Mouse (Mus musculus) kidney, postnatal 36 days (tissue): ENCODE measurements around the gene Gpr155.

Experiments used
- DNase-seq, 2 experiments: peaks; one replicate each; pipeline ENCODE4 v3.0.0; 2021 to 2022; ENCODE audit warnings: mixed read lengths in 2 of 2

The Gpr155 gene

GRCm38 (mm10) chr2:73386356-73387046, at the start of gene Gpr155:
Gene Gpr155 (minus strand): TSS chr2:73386572.
- DNase-seq, result peak; percentile 100

DNA sequence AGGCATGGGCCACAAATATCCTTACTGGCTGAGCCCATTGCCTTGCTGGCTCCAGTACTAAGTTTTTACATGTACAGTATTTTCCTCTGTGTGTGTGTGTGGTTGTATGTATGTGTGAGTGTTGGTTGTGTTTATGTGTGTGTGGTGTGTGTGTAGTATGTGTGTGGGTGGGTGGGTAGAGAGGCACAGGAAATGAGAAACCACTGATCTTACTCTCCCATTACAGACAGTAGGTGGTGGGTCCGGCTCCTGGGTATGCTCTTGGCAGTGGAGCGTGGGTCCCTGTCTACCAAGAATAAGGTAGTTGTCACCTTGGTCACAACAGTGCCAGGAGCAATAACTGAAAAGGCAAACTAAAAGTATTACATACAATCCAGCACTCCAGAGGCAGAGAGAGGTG, 49.5 kb upstream of the Gpr155 start:
- DNase-seq, result no peak

DNA sequence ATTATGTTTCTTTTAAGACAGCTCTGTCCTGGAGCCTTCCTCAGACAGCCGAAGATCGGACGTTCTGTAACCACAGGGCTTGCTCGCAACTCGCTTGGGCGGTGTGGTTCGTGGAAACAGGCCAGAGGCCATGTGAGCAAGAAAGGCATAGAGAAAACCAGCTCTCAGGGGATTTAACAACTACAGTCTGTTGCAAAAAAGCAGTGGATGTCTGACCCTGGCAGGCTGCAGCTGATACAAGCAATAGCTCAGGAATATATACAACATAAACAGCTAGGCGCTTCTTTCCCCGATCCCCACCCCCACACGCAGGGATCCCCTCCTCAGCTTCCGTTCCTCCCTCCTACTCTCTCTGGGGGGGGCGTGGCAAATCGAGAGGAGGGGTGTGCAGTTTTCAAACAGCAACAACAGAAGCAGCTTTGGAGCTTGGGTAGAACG, 45.6 kb upstream of the Gpr155 start:
- peak in 1 of 2 experiments; percentile 28 for DNase-seq

GRCm38 (mm10) chr2:73428803-73429468, 42.6 kb upstream of the Gpr155 start:
- no peak for DNase-seq

DNA sequence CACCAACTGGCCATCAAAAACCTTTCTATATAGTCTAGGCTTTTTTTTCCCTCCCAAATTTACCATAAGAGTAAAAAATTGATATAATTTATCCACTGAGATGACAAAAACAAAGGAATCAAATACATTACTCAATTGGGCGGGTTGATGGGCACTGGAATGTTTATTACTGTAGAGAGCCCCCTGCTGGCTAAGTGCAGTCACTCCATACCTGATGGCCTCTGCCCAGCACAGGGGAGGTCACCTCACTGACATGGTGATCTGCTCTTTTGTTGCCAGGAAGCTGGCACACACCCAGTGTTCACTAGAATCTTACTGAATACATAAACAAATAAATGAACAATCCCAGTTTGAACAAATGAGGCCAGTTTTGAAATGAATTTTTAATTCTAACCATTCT, 40.9 kb upstream of the Gpr155 start:
- peak; percentile 47 to 71 for DNase-seq

DNA sequence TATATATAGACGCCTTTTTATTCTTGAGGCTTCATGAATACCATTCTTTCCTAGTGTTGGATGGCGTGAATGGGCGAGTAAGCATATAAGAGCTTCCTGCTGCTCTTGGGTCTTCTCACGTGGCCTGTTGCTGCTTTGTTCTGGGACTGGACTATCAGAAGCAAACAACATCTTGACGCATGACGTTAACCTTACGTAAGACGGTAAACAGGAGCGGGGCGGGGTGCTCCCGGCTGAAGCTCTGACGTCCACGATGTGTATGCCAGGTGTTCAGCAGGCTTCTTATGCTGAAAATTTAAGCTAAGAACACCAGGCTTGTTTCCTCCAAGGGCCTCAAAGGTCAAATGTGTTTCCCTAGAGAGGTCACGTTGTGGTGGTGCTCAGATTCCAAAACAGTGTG, 39.5 kb upstream of the Gpr155 start:
- no peak for DNase-seq

DNA sequence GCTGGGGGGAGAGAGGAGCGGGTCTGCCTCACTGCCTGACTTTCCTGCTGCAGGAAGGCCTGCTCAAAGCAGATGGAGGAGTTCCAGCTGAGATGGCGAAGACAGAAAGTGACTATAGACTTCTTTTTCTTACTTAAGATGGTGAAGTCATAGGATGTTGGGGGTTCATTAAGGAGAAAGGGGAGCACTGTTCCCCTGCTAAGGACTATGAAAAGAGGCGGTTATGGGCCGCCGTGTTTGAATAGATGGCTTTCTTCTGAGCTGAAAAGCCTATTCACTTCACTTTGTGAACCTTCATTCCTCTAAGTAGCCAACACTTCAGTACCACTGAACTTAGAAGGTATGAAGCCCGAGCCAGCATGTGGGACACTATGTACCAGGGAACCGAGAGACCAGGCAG, 33.4 kb upstream of the Gpr155 start:
- DNase-seq, result no peak

- peak; percentile 16 to 69 for DNase-seq
Measured at GRCm38 (mm10) chr2:73419285-73419684, 32.9 kb upstream of the Gpr155 start.

DNA sequence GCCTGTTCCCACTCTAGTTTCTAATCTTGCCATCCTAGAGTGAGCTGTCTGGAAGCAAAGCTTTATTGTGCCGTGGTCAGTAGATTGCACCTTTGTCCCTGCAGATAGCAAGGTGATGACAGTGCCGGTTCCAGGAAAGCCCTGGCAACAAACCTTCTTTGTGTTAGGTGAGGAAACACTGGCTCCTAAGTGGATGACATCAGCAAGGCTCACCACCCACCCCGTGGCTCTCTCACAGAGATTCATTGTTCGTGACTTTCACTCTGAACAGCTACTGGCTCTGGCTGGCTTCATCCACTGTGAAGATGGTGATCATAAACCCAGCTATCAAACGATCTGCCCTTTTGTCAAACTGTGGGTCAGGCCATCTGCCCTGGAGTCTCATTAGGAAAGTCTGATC, 29.5 kb upstream of the Gpr155 start:
- no peak for DNase-seq

DNA sequence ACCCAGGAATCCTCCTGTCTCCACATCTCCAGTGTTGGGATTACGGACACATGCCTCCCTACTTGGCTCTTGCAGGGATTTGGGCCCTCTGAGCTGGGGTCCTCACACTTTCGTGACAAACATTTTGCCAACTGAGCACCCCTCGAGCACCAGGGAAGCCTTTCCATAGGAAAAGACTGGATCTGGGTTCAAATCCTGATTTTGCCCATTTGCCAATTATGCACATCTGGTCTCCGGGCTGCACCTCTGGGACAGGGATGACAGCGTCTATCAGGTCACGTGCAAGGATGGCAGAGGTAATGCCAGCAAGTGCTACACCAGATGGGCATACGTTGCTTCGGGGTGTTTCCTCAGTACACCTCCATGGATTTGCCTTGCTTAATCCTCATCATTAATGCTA, 23.7 kb upstream of the Gpr155 start:
- DNase-seq, result no peak

- DNase-seq, result no peak
Measured at GRCm38 (mm10) chr2:73407662-73408061, 21.3 kb upstream of the Gpr155 start.

GRCm38 (mm10) chr2:73406336-73406915, 20.1 kb upstream of the Gpr155 start:
- DNase-seq, result no peak

- no peak for DNase-seq
Measured at GRCm38 (mm10) chr2:73404980-73405379, 18.6 kb upstream of the Gpr155 start.

DNA sequence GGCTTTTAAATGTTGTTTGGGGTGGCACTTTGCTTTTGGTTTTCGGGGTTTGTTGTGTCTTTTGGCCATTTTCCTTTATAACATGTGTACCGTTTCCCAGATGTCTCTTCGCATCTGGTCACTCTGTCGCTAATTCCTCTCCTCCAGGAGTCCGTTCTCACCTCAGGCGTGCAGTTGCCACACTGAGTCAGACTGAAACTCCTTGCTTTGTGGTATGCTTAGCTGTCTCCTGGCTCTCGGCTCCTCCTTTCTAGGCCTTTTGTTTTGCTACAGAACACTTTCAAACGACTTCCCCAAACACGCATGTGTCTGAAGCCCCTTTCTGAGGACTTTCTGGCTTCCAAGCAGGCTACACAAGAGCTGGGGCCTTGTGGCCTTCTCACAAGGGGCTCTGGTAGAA, 18.1 kb upstream of the Gpr155 start:
- no peak for DNase-seq

DNA sequence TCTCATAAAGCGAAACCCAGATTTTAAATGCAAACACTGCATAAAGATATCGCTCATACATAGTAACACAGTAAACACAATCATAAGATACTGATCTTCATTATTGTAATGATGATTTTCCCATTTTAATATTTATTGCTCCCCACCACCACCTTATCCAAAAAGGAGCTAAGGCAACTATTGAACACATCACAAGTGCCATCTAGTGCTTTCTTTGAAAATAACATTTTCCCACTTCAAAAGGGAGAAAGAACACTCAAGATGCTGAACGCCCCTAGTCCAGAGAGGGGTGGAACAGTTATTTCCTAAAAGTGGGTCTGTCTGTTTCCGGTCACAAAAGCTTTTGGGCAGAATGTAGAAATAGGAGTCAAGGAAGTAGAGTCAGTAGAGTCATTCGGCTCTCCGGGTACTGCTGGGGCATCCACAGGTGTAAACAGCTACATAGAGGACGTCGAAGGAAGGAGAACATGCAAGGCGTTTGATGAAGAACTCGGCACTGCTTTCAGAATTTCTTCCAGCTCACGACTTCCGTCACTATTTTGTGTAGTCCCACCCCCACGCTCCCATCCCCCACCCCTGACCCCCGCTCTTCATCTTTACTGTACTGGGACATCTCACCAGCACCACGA, 17.1 kb upstream of the Gpr155 start:
- DNase-seq, result no peak

GRCm38 (mm10) chr2:73401689-73402088, 15.3 kb upstream of the Gpr155 start:
- DNase-seq, result no peak

DNA sequence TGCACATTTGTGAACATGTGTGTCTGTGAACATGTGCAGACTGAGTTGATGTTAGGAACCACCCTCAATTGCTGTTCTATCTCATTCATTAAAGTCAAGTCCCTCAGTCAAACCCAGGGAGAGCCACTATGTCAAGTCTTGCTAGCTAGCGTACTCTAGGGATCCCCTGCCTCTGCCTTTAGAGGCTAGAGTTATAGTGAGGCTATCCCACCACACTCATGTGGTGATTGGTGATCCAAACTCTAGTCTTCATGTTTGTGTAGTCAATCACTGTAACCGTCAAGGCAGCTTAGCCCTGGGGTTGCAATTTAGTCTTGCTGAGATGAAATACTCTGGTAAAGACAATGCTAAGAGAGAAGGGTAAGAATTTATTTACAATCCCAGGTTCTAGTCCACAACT, 11.1 kb upstream of the Gpr155 start:
- DNase-seq, result no peak

- DNase-seq, result no peak
Measured at GRCm38 (mm10) chr2:73396828-73397325, 10.5 kb upstream of the Gpr155 start.

DNA sequence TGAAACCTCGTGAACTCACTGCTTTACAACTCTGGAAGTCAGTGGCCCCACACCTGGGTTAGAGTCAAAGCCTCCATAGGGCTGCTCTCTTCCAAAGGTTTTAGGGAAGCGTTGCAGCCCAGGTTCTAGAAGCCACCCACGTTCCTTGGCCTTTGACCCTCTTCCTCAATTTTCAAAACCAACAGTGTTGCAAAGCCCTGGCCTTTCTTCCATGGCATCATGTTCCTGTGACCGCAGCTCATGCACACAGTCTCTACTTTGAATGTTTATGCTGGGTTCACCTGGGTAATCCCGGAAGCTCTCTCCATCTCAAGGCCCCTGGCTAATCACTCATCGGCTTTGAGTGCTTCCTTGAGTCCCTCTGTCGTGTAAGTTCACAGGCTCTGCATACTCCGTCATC, 9.1 kb upstream of the Gpr155 start:
- DNase-seq, result no peak

GRCm38 (mm10) chr2:73394476-73394875, 8.1 kb upstream of the Gpr155 start:
- DNase-seq, result no peak

- no peak for DNase-seq
Measured at GRCm38 (mm10) chr2:73392772-73393171, 6.4 kb upstream of the Gpr155 start.

DNA sequence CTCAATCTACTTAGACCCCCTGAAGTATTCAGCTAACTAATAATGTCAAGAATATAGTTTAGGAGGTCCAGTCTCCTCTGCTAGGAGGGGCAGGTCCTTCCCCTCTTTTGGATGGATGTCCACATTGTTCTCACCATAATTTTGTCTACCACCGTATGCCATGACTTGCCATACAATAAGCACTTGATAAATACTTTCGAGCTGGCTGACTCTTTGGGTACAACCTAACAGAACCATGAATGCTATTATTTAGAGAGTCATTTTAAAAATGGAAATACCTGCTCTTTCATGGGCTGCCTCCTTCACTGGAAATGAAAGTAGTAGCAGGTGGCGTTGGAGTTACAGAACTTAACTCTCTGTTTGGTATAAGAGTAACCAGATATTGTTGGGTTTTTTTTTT, 3.6 kb upstream of the Gpr155 start:
- DNase-seq, result no peak

- no peak for DNase-seq
Measured at GRCm38 (mm10) chr2:73387806-73388205, 1.4 kb upstream of the Gpr155 start.
